Mouse (Mus musculus) cerebellum, postnatal 36 days (tissue): Measurements from ENCODE around the gene Il27.

Source experiments
- DNase-seq, 2 experiments: peaks; one replicate each; pipeline ENCODE4 v3.0.0; 2021 to 2022; ENCODE audit warnings: mixed read lengths in 2 of 2

The Il27 gene

GRCm38 (mm10) chr7:126594862-126595561 is at the start of gene Il27:
Gene Il27 (minus strand): TSS chr7:126594941.
- DNase-seq, result no peak

GRCm38 (mm10) chr7:126644345-126644744 is 49.6 kb upstream of the Il27 start:
- no peak for DNase-seq

- peak; percentile 18 to 27 for DNase-seq
Observed at GRCm38 (mm10) chr7:126643244-126643617, 48.5 kb upstream of the Il27 start.

GRCm38 (mm10) chr7:126642545-126643243 is 48.0 kb upstream of the Il27 start:
- DNase-seq, result no peak

GRCm38 (mm10) chr7:126636733-126637520 is 42.2 kb upstream of the Il27 start:
- peak in 1 of 2 experiments; percentile 11 for DNase-seq

- DNase-seq, result no peak
Observed at GRCm38 (mm10) chr7:126635375-126635774, 40.6 kb upstream of the Il27 start.

- DNase-seq, result no peak
Observed at GRCm38 (mm10) chr7:126632478-126632877, 37.7 kb upstream of the Il27 start.

GRCm38 (mm10) chr7:126630824-126631518 is 36.2 kb upstream of the Il27 start, which contains the start of gene Nupr1:
Gene Nupr1 (minus strand): TSS chr7:126630861.
- no peak for DNase-seq

GRCm38 (mm10) chr7:126629915-126630314 is 35.2 kb upstream of the Il27 start:
- DNase-seq, result no peak

GRCm38 (mm10) chr7:126628111-126628510 is 33.4 kb upstream of the Il27 start:
- DNase-seq, result no peak

GRCm38 (mm10) chr7:126625807-126626600 is 31.3 kb upstream of the Il27 start:
- no peak for DNase-seq

- no peak for DNase-seq
Observed at GRCm38 (mm10) chr7:126625369-126625768, 30.6 kb upstream of the Il27 start.

- peak in 1 of 2 experiments; percentile 4 for DNase-seq
Observed at GRCm38 (mm10) chr7:126624774-126625173, 30.0 kb upstream of the Il27 start.

GRCm38 (mm10) chr7:126623381-126623780 is 28.6 kb upstream of the Il27 start:
- no peak for DNase-seq

- DNase-seq, result no peak
Observed at GRCm38 (mm10) chr7:126621452-126622359, 27.0 kb upstream of the Il27 start.

GRCm38 (mm10) chr7:126619559-126620275 is 25.0 kb upstream of the Il27 start:
- DNase-seq, result no peak

- no peak for DNase-seq
Observed at GRCm38 (mm10) chr7:126616707-126617106, 22.0 kb upstream of the Il27 start.

- no peak for DNase-seq
Observed at GRCm38 (mm10) chr7:126612736-126613135, 18.0 kb upstream of the Il27 start.

- no peak for DNase-seq
Observed at GRCm38 (mm10) chr7:126607796-126608195, 13.1 kb upstream of the Il27 start.

- DNase-seq, result no peak
Observed at GRCm38 (mm10) chr7:126607064-126607463, 12.3 kb upstream of the Il27 start.
